Mouse (Mus musculus): Measurements from ENCODE around the gene Egln1.

Egln1 gene

GRCm38 (mm10) chr8:124944406-124944805, 4.7 kb downstream of the Egln1 start:
- peak; percentile 23 for DNase-seq (ENCODE audit: low spot score)

- no peak for DNase-seq (ENCODE audit: low spot score)
Observed at GRCm38 (mm10) chr8:124943801-124944200, 5.3 kb downstream of the Egln1 start.

- no peak for DNase-seq (ENCODE audit: low spot score)
Observed at GRCm38 (mm10) chr8:124937293-124937692, 11.8 kb downstream of the Egln1 start.

GRCm38 (mm10) chr8:124936699-124937098, 12.4 kb downstream of the Egln1 start:
- no peak for DNase-seq (ENCODE audit: low spot score)

- DNase-seq (ENCODE audit: low spot score) = no peak
Observed at GRCm38 (mm10) chr8:124935116-124935515, 14.0 kb downstream of the Egln1 start.

GRCm38 (mm10) chr8:124932435-124932834, 16.7 kb downstream of the Egln1 start:
- no peak for DNase-seq (ENCODE audit: low spot score)

GRCm38 (mm10) chr8:124930649-124931048, 18.5 kb downstream of the Egln1 start:
- no peak for DNase-seq (ENCODE audit: low spot score)

- DNase-seq (ENCODE audit: low spot score) = no peak
Observed at GRCm38 (mm10) chr8:124930086-124930485, 19.0 kb downstream of the Egln1 start.

- no peak for DNase-seq (ENCODE audit: low spot score)
Observed at GRCm38 (mm10) chr8:124929006-124929405, 20.1 kb downstream of the Egln1 start.

- peak; percentile 84 for DNase-seq (ENCODE audit: low spot score)
Observed at GRCm38 (mm10) chr8:124926351-124926771, 22.8 kb downstream of the Egln1 start.

GRCm38 (mm10) chr8:124925544-124926266, 23.4 kb downstream of the Egln1 start:
- DNase-seq (ENCODE audit: low spot score) = no peak

- DNase-seq (ENCODE audit: low spot score) = peak; percentile 62
Observed at GRCm38 (mm10) chr8:124923971-124924652, 25.0 kb downstream of the Egln1 start.

- no peak for DNase-seq (ENCODE audit: low spot score)
Observed at GRCm38 (mm10) chr8:124922490-124923089, 26.5 kb downstream of the Egln1 start.

GRCm38 (mm10) chr8:124921369-124922279, 27.5 kb downstream of the Egln1 start:
- DNase-seq (ENCODE audit: low spot score) = no peak

GRCm38 (mm10) chr8:124917741-124918484, 31.2 kb downstream of the Egln1 start:
- DNase-seq (ENCODE audit: low spot score) = no peak

- DNase-seq (ENCODE audit: low spot score) = no peak
Observed at GRCm38 (mm10) chr8:124914061-124914460, 35.1 kb downstream of the Egln1 start.

GRCm38 (mm10) chr8:124911938-124912872, 36.9 kb downstream of the Egln1 start:
- peak; percentile 52 for DNase-seq (ENCODE audit: low spot score)

- no peak for DNase-seq (ENCODE audit: low spot score)
Observed at GRCm38 (mm10) chr8:124910349-124910748, 38.8 kb downstream of the Egln1 start.

- DNase-seq (ENCODE audit: low spot score) = no peak
Observed at GRCm38 (mm10) chr8:124909936-124910335, 39.2 kb downstream of the Egln1 start.

GRCm38 (mm10) chr8:124905482-124905881, 43.6 kb downstream of the Egln1 start:
- no peak for DNase-seq (ENCODE audit: low spot score)
